Comparison of ENCODE assay signal across 25 mouse cellular contexts in genomic region chr12:80244755-80245154, GRCm38 (mm10). TPM values are rescaled to one million over a fixed set of nuclear protein-coding genes. Genes with fewer than 3 reads are reported as not detected.
DNase-seq lines count a peak whose midpoint lies in the region; ATAC-seq and TF ChIP-seq lines count a peak whose summit lies in the region.
"Had no signal": no experiment of that assay in that cellular context is flagged by ENCODE, and none has a peak within 500 bp of the region (broad histone marks: within the 10 kb centered on the region; RNA-seq: fewer than 3 reads in every experiment).

No protein-coding gene starts in this region.

- peaks cover 24% of the 10 kb centered on the region; the same call in 1 of the 2 replicates for H3K36me3 ChIP-seq in lung, embryonic 14.5 days (ENCODE audit: insufficient read depth)
- peaks cover 13% of the 10 kb centered on the region for H3K36me3 ChIP-seq in limb, embryonic 13.5 days
- H3K36me3 ChIP-seq: G1E; hindbrain, embryonic 13.5 days; liver, embryonic 15.5 days; midbrain, embryonic 10.5 days; midbrain, embryonic 15.5 days; neural tube, embryonic 13.5 days had no signal

- TF ChIP-seq CTCF in gastrocnemius, adult 2 months (IDR thresholded peaks at IDR 0.05) = no peak
- TF ChIP-seq CTCF in lung, embryonic 14.5 days (IDR thresholded peaks at IDR 0.05; ENCODE audit: low read depth) = no peak

- H3K9ac ChIP-seq in lung, embryonic 14.5 days = no peak overlapping the region
- no peak overlapping the region for H3K9ac ChIP-seq in limb, embryonic 13.5 days
- H3K9ac ChIP-seq: hindbrain, embryonic 13.5 days; liver, embryonic 15.5 days; midbrain, embryonic 15.5 days; neural tube, embryonic 13.5 days had no signal

- no peak for DNase-seq in gastrocnemius, adult 2 months
- no peak for DNase-seq in gastrocnemius, postnatal 4 days (ENCODE audit: low spot score in 2 of 2)
- DNase-seq in lung, embryonic 14.5 days = no peak
- no peak for DNase-seq in lung, postnatal 10 days
- DNase-seq in ZHBTc4 (ENCODE audit: low read depth, low spot score) = peak; percentile 52
- no peak for DNase-seq in cerebellum, postnatal 4 days (ENCODE audit: low spot score in 2 of 2)
- no peak for DNase-seq in layer of hippocampus, postnatal 36 days
- DNase-seq: adrenal gland, postnatal 25 days; cerebellum, adult 18-20 months; cerebellum, postnatal 14 days; gastrocnemius, postnatal 36 days; kidney, adult 8-10 months; kidney, postnatal 10 days; left cerebral cortex, postnatal 4 days; liver had no signal

- H3K27me3 ChIP-seq in lung, embryonic 14.5 days (ENCODE audit: insufficient read depth, low read length) = no peaks in the 10 kb centered on the region
- no peaks in the 10 kb centered on the region for H3K27me3 ChIP-seq in limb, embryonic 13.5 days
- H3K27me3 ChIP-seq: CH12.LX; hindbrain, embryonic 13.5 days; liver, embryonic 15.5 days; midbrain, embryonic 15.5 days; neural tube, embryonic 13.5 days had no signal

- peak overlapping the region; percentile 16 for H3K27ac ChIP-seq in gastrocnemius, adult 2 months
- peak overlapping the region; percentile 36; the same call in 1 of the 2 replicates for H3K27ac ChIP-seq in lung, embryonic 14.5 days (ENCODE audit: low read depth)
- H3K27ac ChIP-seq in limb, embryonic 13.5 days = peak overlapping the region; percentile 28; the same call in 1 of the 2 replicates
- H3K27ac ChIP-seq: hindbrain, embryonic 13.5 days; liver, embryonic 15.5 days; midbrain, embryonic 10.5 days; midbrain, embryonic 15.5 days; neural tube, embryonic 13.5 days had no signal

- H3K4me2 ChIP-seq in lung, embryonic 14.5 days = no peak overlapping the region
- H3K4me2 ChIP-seq in limb, embryonic 13.5 days (replicated peaks) = no peak overlapping the region
- H3K4me2 ChIP-seq: hindbrain, embryonic 13.5 days; liver, embryonic 15.5 days; midbrain, embryonic 15.5 days; neural tube, embryonic 13.5 days had no signal

- peaks cover 69% of the 10 kb centered on the region for H3K4me1 ChIP-seq in lung, embryonic 14.5 days (ENCODE audit: insufficient read depth)
- H3K4me1 ChIP-seq in limb, embryonic 13.5 days = peaks cover 77% of the 10 kb centered on the region
- H3K4me1 ChIP-seq: midbrain, embryonic 15.5 days had no signal

- intact Hi-C loops in gastrocnemius, adult 2 months (cut with DNase I) = no loop called here

- no peak for ATAC-seq in lung, embryonic 14.5 days (ENCODE audit: insufficient read depth)
- no peak for ATAC-seq in limb, embryonic 13.5 days (ENCODE audit: low FRiP score, low read depth)
- ATAC-seq: forebrain, embryonic 14.5 days; intestine, embryonic 16.5 days; midbrain, embryonic 15.5 days had no signal

- no peak overlapping the region for H3K4me3 ChIP-seq in gastrocnemius, adult 2 months
- no peak overlapping the region for H3K4me3 ChIP-seq in lung, embryonic 14.5 days (ENCODE audit: low read depth, low read length)
- no peak overlapping the region for H3K4me3 ChIP-seq in limb, embryonic 13.5 days
- H3K4me3 ChIP-seq: hindbrain, embryonic 13.5 days; liver, embryonic 15.5 days; midbrain, embryonic 10.5 days; midbrain, embryonic 15.5 days; neural tube, embryonic 13.5 days had no signal

- no peaks in the 10 kb centered on the region for H3K9me3 ChIP-seq in lung, embryonic 14.5 days (ENCODE audit: low read depth, low read length)
- no peaks in the 10 kb centered on the region for H3K9me3 ChIP-seq in limb, embryonic 13.5 days
- H3K9me3 ChIP-seq: G1E; hindbrain, embryonic 13.5 days; liver, embryonic 15.5 days; midbrain, embryonic 10.5 days; midbrain, embryonic 15.5 days; neural tube, embryonic 13.5 days had no signal

- WGBS in lung, embryonic 14.5 days = 85% methylated on average over 1 of the region's 1 CpGs
- WGBS in limb, embryonic 13.5 days = 92% methylated on average over 1 of the region's 1 CpGs

RNA-seq across cellular contexts. Expression of gene Actn1, which starts 15.4 kb away (rescaled TPM):
- 10 to 100 TPM in 1 of 2 experiments, 1 to 10 TPM in 1; 8.4 to 11.9 TPM for total RNA-seq in gastrocnemius, adult 2 months (2021)
- 10 to 100 TPM; 46.3 to 57.4 TPM for total RNA-seq in gastrocnemius, postnatal 4 days (2021)
- 71.9 and 86.2 TPM in 2 replicates for polyA plus RNA-seq in lung, embryonic 14.5 days (2014; fragmentation: Nextera tagmentation; extraction: Ambion mirVana)
- 31.7 and 35.2 TPM in 2 replicates for polyA plus RNA-seq in limb, embryonic 13.5 days (2015; fragmentation: Nextera tagmentation; extraction: Ambion mirVana)
- total RNA-seq in layer of hippocampus, postnatal 36 days (2021) = 100 to 1,000 TPM in 1 of 2 experiments, 10 to 100 TPM in 1; 97.5 to 106 TPM
